Mouse (Mus musculus) heart, adult 9 months (tissue): ENCODE results near the gene Map3k14.

Experiments used
- DNase-seq, 2 experiments: peaks; one replicate each; pipeline ENCODE4 v3.0.0; 2022; ENCODE audit warnings: low spot score in 2 of 2

The Map3k14 gene

DNA sequence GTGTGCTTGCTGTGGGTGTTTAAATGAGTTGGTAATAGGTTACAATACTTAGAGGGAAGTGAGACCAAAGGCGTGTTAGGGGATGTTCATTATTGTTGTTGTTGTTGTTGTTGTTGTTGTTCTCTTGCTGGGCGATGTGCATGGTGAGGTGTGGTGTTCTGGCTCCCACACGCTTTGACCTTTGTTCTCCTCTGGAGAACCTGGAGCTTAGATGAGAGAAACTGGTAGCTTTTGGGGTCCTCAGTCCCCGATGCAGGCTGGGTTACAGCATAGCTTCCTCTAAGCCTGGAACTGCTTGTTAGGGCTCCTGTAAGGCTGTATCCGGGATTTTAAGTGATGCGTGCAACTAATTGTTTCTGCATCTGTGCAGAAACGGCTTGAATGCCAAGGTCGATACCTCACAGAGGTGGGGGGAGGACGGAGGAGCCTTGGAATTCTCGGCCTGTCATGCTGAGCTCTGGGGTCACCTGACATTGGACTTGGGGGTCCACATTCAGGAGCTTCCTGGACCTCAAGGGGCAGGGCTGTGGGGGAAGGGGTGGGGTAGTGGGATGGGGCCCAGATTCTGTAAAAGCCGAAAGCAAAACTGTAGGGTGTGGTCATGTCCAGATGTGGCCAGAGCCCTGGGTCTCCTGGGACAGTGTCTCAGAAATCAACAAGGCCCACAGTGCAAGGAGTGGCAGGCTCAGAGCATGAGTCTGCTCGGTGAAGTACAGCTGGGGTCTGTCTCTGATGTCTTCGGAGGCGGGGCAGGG is 91.4 kb downstream of the Map3k14 start:
- DNase-seq, result peak; percentile 79 to 86

DNA sequence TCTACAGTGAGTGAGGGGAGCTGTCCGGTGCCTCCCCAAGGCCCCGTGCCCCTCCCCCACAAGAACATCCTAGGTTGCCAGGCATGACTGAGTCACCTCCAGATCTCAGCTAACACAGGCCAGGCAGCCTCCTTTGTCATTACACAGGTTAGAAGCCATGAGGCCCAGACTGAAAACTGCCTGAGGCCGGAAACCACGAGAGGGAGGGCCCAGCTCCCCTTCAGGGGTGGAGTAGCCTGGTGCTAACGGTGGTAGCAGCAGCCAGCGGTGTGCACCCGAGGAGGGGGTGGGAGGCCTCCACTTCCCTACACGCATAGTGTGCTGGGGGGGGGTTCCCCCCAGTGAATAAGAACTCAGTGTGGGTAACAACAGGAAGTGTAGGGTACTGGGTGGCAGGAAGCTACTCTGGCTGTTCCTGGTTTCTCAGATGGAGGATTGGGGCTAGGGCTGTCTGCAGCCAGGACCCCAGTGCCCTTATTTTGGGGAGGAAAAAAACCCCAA is 92.3 kb downstream of the Map3k14 start:
- peak; percentile 56 to 73 for DNase-seq

DNA sequence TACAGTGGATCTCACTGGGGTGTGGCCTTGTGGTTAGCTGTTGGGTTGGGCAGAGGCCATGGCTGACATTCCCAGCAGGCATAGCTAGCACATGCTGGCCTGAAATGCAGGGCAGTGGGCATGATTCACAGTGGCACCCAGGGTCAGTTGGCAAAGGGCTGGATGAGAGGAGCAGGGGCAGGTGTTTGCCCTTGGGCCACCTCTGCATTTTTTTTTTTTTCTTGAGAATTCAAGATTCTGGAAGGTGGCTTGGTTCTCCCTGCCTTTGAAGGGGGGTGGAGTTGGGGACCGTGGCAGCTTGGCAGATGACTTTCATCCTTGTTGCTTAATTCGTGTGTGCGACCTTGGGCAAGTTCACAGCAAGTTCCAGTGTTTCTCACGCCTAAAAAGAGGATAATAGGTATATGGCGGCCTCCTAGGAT is 92.8 kb downstream of the Map3k14 start:
- DNase-seq, result no peak

DNA sequence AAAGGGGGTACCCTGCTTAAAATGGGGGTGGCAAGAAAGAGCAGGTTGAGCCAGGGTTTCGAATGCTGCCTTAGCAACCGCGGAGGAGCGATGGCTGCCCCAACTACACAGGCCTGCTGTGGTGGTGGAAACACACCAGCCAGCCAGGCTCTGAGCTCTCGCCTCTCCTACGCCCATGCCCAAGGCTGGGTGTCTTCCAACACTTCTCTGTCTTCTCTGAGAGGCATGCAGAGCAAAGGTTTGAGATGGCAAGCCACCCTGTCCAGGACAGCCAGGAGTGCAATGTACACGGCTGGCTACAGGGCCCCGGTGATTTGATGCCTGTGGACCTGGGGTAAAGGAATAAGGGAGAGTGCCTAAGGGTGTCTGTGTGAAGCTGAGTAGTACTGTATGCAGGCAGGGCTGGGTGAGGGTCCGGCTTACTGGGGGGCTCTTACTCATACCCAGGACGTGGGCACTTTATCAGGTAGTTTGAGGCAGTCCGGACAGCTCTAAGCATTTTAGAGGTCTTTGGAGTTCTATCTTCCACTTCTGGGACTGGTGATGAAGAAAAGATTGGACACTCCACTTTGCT is 93.4 kb downstream of the Map3k14 start:
- DNase-seq, result no peak

DNA sequence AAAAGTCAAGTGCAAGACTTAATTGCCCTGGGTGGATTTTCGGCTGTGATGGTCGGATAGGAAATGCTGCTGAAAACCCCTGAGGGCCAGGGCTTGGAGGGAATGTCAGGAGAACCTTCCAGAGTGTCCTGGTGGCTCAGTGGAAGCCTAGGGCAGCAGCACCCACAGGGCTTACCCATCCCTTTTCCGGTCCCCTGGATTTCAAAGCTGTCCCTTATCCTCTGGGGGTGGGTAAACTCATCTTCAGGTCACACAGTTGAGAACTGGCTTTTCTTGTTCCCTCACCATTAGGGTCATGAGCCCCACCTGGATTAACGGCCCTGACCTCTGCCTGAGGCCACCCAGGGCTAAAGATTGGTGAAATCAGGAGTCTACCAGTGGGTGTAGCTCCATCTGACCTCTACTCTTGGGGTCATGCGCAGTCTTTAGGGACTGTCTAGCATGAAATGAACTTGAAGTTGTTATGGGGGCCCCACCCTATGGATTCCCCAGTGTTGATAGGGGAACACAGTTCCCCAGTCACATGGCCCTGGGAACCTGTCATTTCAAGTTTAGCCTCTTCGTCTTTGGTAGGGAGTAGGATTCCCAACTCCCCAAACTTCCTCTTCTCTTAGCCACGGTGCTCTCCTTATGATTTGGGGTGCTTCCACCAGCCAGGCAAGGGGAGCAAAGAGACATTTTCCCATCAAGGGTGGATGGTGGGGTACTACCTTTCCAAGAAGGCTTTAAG is 94.1 kb downstream of the Map3k14 start:
- no peak for DNase-seq

DNA sequence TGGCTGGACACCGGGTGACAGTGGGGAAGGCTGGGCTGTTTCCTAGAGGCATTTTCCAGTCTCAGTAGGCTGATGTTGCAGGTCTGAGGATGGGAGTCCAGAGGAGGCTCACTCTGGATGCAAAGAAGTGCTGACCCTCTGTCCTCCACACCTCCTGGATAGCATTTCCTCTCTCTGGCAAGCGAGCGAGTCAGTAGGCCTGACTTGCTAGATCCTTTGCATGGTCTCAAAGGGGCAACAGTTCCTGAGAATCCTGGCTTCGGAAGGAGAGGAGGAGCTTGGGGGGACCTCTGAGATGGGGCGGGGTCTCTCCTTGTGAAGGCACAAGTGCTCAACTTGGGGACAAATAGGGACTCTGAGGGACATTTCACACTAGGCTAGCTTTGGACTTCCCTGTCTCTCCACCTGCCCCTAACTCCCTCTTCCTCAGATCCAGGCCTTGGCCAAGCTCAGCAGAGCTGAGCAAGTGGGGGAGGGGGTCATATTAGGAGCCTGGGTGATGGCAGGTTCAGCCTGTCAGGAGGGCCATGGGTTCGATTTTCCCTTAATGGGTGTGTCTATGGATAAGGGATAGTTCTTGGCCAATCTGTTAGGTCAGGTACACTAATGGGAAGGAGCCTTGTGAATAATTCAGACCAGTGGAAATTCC is 94.8 kb downstream of the Map3k14 start:
- DNase-seq, result no peak

DNA sequence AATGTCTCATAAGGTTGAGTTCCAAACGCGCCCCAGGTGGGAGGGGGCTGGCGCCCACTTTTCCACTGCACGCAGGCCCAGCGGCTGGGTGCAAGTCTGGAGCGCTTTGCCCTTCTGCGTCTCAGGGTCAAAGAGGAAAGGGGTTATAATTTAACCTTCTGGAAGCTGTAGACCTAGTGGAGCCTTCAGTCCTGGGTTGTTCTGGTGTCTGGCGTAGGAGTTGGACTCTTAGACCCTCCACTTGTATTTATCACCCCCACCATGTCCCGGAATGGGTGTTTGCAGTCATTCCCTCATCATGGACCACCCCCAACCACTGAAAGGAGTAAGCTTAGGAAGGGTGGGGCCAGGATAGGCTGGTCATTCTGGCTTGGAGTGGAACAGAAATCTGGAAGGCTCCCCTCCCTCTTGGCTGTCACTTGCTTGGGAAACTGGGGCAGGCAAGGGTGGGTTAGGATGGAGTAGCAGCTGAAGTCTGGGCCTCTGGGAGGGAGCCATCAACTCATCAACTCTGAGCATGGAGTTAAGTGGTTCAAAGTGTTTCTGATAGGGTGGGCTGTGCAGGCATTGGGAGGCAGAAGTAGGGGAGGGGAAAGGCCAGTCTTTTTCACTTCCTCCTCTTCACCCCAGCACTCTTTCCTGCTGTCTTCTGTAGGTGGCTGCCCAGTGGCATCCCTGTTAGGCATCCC is 95.4 kb downstream of the Map3k14 start:
- peak; percentile 50 to 66 for DNase-seq

DNA sequence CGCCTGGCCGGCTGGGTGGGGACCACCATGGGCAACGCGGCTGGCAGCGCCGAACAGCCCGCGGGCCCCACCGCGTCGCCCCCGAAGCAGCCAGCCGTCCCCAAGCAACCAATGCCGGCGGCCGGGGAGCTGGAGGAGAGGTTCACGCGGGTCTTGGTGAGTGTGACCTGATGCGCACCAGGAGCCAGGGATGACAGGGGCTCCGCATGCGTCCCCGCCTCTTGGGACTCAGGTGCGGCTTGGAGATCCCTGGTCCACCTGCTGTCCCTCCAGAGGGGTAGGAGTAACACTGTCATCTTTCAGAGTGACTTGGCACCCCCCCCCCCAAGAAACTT is 96.0 kb downstream of the Map3k14 start:
- DNase-seq, result no peak

DNA sequence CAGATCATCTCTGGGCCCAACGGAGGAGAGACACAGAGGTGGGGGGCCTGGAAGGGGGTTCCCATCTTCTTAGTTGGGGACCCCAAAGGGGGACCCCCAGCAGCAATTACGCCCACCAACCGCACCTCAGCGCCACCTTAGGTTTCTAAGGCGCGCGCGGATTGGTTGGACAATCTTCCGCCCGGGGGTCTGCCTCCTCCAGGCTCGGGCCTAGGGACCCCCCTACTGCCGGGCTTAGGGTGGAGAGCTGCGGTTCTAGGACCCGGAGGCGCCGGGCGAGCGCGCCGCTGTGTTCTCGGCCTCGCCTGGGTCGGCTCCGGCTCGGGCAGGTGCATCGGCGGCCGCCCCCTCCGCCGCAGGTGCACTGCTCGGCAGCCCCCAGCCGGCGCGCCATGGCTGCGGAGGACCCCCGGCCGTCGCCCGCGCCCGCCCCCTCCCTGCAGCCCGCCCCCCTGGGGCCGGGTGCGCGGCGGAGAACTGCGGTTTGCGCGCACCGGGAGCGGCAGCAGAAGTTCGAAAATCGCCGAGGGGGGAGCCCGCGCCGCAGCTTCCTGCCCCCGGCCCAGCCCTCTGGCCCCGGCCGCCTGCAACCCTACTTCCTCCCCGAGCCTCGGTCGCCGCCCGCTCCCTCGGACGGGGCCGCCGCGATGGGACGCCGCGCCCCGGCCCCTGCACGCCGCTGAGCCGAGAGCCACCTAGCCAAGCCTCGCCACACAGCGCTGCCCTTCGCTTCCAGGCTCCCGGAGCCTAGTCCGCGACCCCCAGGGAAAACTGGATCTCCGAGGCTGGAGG is 96.6 kb downstream of the Map3k14 start, which contains the start of gene Fmnl1:
Gene Fmnl1, plus strand, starts transcription at position 614 of the 792 bp plus-strand sequence.
- peak; percentile 52 to 69 for DNase-seq

DNA sequence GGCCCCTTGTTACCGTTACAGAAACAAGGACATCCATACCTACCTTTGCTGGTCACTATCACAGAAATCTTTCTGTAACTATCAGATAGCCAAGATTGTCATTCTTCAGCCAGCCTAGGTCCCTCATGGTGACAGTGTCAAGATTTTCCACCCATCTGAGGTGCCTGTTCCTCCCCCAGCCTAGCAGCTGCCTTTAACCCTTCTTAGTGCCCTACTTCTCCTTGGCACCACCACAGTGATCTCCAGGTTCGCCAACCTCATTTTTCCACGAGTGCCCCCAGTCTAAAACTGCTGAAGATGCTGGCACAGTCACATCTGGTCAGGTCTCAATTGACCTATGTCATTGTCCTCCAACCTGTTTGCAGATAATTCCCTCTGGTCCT is 97.2 kb downstream of the Map3k14 start:
- no peak for DNase-seq
